Mouse (Mus musculus) stomach, postnatal 0 days (tissue): Measurements from ENCODE around the gene Slc15a1.

Experiments
- CTCF ChIP-seq: IDR thresholded peaks from 2 replicates; pipeline ENCODE4 v1.5.1; 2016; ENCODE audit warnings: antibody characterized with exemption, low read depth, mild to moderate bottlenecking, moderate library complexity
- EP300 ChIP-seq: optimal IDR thresholded peaks from 2 replicates; pipeline ENCODE3; 2016; ENCODE audit warnings: antibody characterized with exemption

- TF ChIP-seq CTCF (no peak), EP300 (no peak)
Observed at GRCm38 (mm10) chr14:121516881-121517280, 11.8 kb upstream of the Slc15a1 start.
